Mouse (Mus musculus): ENCODE results near the gene Pla2g12a. TPM values are rescaled to one million over a fixed set of nuclear protein-coding genes. Genes with fewer than 3 reads are reported as not detected.

Gene Pla2g12a
- polyA plus RNA-seq, 1 experiment from 2014 or later: 33.0 TPM

- Histone ChIP-seq H3K36me3 (no peaks in the 10 kb centered on the region), H3K4me1 (peaks cover 16% of the 10 kb centered on the region), H3K27ac (replicated peaks) (peak overlapping the region; percentile 93), H3K9me3 (replicated peaks) (no peaks in the 10 kb centered on the region), H3K4me3 (peak overlapping the region; percentile 81), H3K27me3 (ENCODE audit: low read depth, poor library complexity, severe bottlenecking) (peaks cover 6% of the 10 kb centered on the region; the same call in 1 of the 2 replicates)
- under 1% methylated on average over 25 of the region's 25 CpGs for WGBS
- DNase-seq (ENCODE audit: low spot score): peak; percentile 58
Measured at GRCm38 (mm10) chr3:129879131-129879757, 838 bp downstream of the Pla2g12a start.

GRCm38 (mm10) chr3:129879913-129880312, 1.5 kb downstream of the Pla2g12a start:
- peak overlapping the region; percentile 81; the same call in 1 of the 2 replicates for H3K4me3 ChIP-seq
- WGBS: 78% methylated on average over 2 of the region's 2 CpGs
- H3K9me3 ChIP-seq (replicated peaks): no peaks in the 10 kb centered on the region
- peaks cover 6% of the 10 kb centered on the region; the same call in 1 of the 2 replicates for H3K27me3 ChIP-seq (ENCODE audit: low read depth, poor library complexity, severe bottlenecking)
- DNase-seq (ENCODE audit: low spot score): no peak
- peaks cover 16% of the 10 kb centered on the region for H3K4me1 ChIP-seq
- H3K36me3 ChIP-seq: no peaks in the 10 kb centered on the region
- H3K27ac ChIP-seq (replicated peaks): no peak overlapping the region

- Histone ChIP-seq H3K27ac (replicated peaks) (no peak overlapping the region), H3K4me3 (no peak overlapping the region), H3K36me3 (no peaks in the 10 kb centered on the region), H3K27me3 (ENCODE audit: low read depth, poor library complexity, severe bottlenecking) (peaks cover 6% of the 10 kb centered on the region; the same call in 1 of the 2 replicates), H3K9me3 (replicated peaks) (no peaks in the 10 kb centered on the region), H3K4me1 (peaks cover 16% of the 10 kb centered on the region)
- 87% methylated on average over 8 of the region's 8 CpGs for WGBS
- DNase-seq (ENCODE audit: low spot score): no peak
Measured at GRCm38 (mm10) chr3:129880925-129881593, 2.7 kb downstream of the Pla2g12a start.

- DNase-seq (ENCODE audit: low spot score): no peak
- no peaks in the 10 kb centered on the region for H3K4me1 ChIP-seq
- H3K36me3 ChIP-seq: peaks cover 7% of the 10 kb centered on the region; the same call in 1 of the 2 replicates
- H3K9me3 ChIP-seq (replicated peaks): no peaks in the 10 kb centered on the region
- no peaks in the 10 kb centered on the region for H3K27me3 ChIP-seq (ENCODE audit: low read depth, poor library complexity, severe bottlenecking)
- H3K27ac ChIP-seq (replicated peaks): no peak overlapping the region
- WGBS: 91% methylated on average over 9 of the region's 9 CpGs
- no peak overlapping the region for H3K4me3 ChIP-seq
Measured at GRCm38 (mm10) chr3:129885577-129885976, 7.2 kb downstream of the Pla2g12a start.

GRCm38 (mm10) chr3:129886430-129886829, 8.0 kb downstream of the Pla2g12a start:
- Histone ChIP-seq H3K27ac (replicated peaks) (no peak overlapping the region), H3K27me3 (ENCODE audit: low read depth, poor library complexity, severe bottlenecking) (no peaks in the 10 kb centered on the region), H3K36me3 (peaks cover 13% of the 10 kb centered on the region; the same call in 1 of the 2 replicates), H3K4me3 (no peak overlapping the region), H3K9me3 (replicated peaks) (no peaks in the 10 kb centered on the region), H3K4me1 (no peaks in the 10 kb centered on the region)
- WGBS: 87% methylated on average over 5 of the region's 5 CpGs
- DNase-seq (ENCODE audit: low spot score): no peak

GRCm38 (mm10) chr3:129887779-129888517, 9.5 kb downstream of the Pla2g12a start:
- H3K4me1 ChIP-seq: no peaks in the 10 kb centered on the region
- WGBS: 90% methylated on average over 13 of the region's 13 CpGs

GRCm38 (mm10) chr3:129892003-129892402, 13.6 kb downstream of the Pla2g12a start:
- no peak overlapping the region for H3K27ac ChIP-seq (replicated peaks)
- H3K9me3 ChIP-seq (replicated peaks): no peaks in the 10 kb centered on the region
- H3K36me3 ChIP-seq: peaks cover 33% of the 10 kb centered on the region
- no peak for DNase-seq (ENCODE audit: low spot score)
- WGBS: 80% methylated on average over 5 of the region's 5 CpGs
- H3K4me1 ChIP-seq: no peaks in the 10 kb centered on the region
- no peak overlapping the region for H3K4me3 ChIP-seq
- H3K27me3 ChIP-seq (ENCODE audit: low read depth, poor library complexity, severe bottlenecking): no peaks in the 10 kb centered on the region

More at GRCm38 (mm10) chr3:129887779-129888517, 9.5 kb downstream of the Pla2g12a start:
- no peak overlapping the region for H3K27ac ChIP-seq (replicated peaks)
- no peak overlapping the region for H3K4me3 ChIP-seq
- H3K9me3 ChIP-seq (replicated peaks): no peaks in the 10 kb centered on the region
- peaks cover 24% of the 10 kb centered on the region for H3K36me3 ChIP-seq
- no peaks in the 10 kb centered on the region for H3K27me3 ChIP-seq (ENCODE audit: low read depth, poor library complexity, severe bottlenecking)
- DNase-seq (ENCODE audit: low spot score): no peak

GRCm38 (mm10) chr3:129893143-129893542, 14.7 kb downstream of the Pla2g12a start:
- no peaks in the 10 kb centered on the region for H3K27me3 ChIP-seq (ENCODE audit: low read depth, poor library complexity, severe bottlenecking)
- no peaks in the 10 kb centered on the region for H3K4me1 ChIP-seq
- H3K27ac ChIP-seq (replicated peaks): no peak overlapping the region
- H3K4me3 ChIP-seq: no peak overlapping the region
- H3K36me3 ChIP-seq: peaks cover 33% of the 10 kb centered on the region
- whole genome bisulfite sequencing: 97% methylated on average over 3 of the region's 3 CpGs
- no peaks in the 10 kb centered on the region for H3K9me3 ChIP-seq (replicated peaks)
- no peak for DNase-seq (ENCODE audit: low spot score)

GRCm38 (mm10) chr3:129896591-129896990, 18.2 kb downstream of the Pla2g12a start:
- no peaks in the 10 kb centered on the region for H3K9me3 ChIP-seq (replicated peaks)
- WGBS: 87% methylated on average over 6 of the region's 6 CpGs
- H3K36me3 ChIP-seq: peaks cover 20% of the 10 kb centered on the region
- DNase-seq (ENCODE audit: low spot score): no peak
- no peak overlapping the region for H3K4me3 ChIP-seq
- no peak overlapping the region for H3K27ac ChIP-seq (replicated peaks)
- H3K27me3 ChIP-seq (ENCODE audit: low read depth, poor library complexity, severe bottlenecking): no peaks in the 10 kb centered on the region
- peaks cover 10% of the 10 kb centered on the region for H3K4me1 ChIP-seq

GRCm38 (mm10) chr3:129898886-129899285, 20.5 kb downstream of the Pla2g12a start:
- H3K4me1 ChIP-seq: peaks cover 23% of the 10 kb centered on the region
- H3K27ac ChIP-seq (replicated peaks): no peak overlapping the region
- DNase-seq (ENCODE audit: low spot score): no peak
- H3K9me3 ChIP-seq (replicated peaks): no peaks in the 10 kb centered on the region
- H3K27me3 ChIP-seq (ENCODE audit: low read depth, poor library complexity, severe bottlenecking): 0 out of 2 replicates have a peak, but pooled peaks cover 10% of the 10 kb centered on the region
- no peak overlapping the region for H3K4me3 ChIP-seq
- 73% methylated on average over 4 of the region's 4 CpGs for WGBS
- peaks cover 4% of the 10 kb centered on the region; the same call in 1 of the 2 replicates for H3K36me3 ChIP-seq

GRCm38 (mm10) chr3:129901271-129901809, 22.9 kb downstream of the Pla2g12a start, which contains the start of gene Casp6:
Gene Casp6 (plus strand): TSS chr3:129901425.
- DNase-seq (ENCODE audit: low spot score): peak; percentile 85
- peak within 1 kb of the TSS; percentile 82 for H3K4me3 ChIP-seq
- peaks cover 23% of the 10 kb centered on the region for H3K4me1 ChIP-seq
- peak within 1 kb of the TSS; percentile 88 for H3K27ac ChIP-seq (replicated peaks)
- under 1% methylated on average over 34 of the region's 34 CpGs for WGBS
- H3K27me3 ChIP-seq (ENCODE audit: low read depth, poor library complexity, severe bottlenecking): 0 out of 2 replicates have a peak, but pooled peaks cover 10% of the 10 kb centered on the region
- no peaks in the 10 kb centered on the region for H3K9me3 ChIP-seq (replicated peaks)
- 0 out of 2 replicates have a peak, but pooled peaks cover 7% of the 10 kb centered on the region for H3K36me3 ChIP-seq

- Histone ChIP-seq H3K9me3 (replicated peaks) (no peaks in the 10 kb centered on the region), H3K36me3 (peaks cover 19% of the 10 kb centered on the region; the same call in 1 of the 2 replicates), H3K27me3 (ENCODE audit: low read depth, poor library complexity, severe bottlenecking) (0 out of 2 replicates have a peak, but pooled peaks cover 10% of the 10 kb centered on the region), H3K4me1 (peaks cover 23% of the 10 kb centered on the region), H3K27ac (replicated peaks) (no peak overlapping the region), H3K4me3 (no peak overlapping the region)
- no peak for DNase-seq (ENCODE audit: low spot score)
- WGBS: 95% methylated on average over 3 of the region's 3 CpGs
Measured at GRCm38 (mm10) chr3:129903369-129903768, 25.0 kb downstream of the Pla2g12a start.

Measured in midbrain, embryonic 10.5 days (tissue).